Mouse (Mus musculus): ENCODE measurements around the gene Sept9. TPM values are rescaled to one million over a fixed set of nuclear protein-coding genes. Genes with fewer than 3 reads are reported as not detected.

The Sept9 gene
- polyA plus RNA-seq, 1 experiment from 2014 or later, result 220 TPM

- DNase-seq (ENCODE audit: low spot score), result no peak
These were observed 144.3 kb downstream of the Sept9 start for GRCm38 (mm10) chr11:117343800-117344199.

DNA sequence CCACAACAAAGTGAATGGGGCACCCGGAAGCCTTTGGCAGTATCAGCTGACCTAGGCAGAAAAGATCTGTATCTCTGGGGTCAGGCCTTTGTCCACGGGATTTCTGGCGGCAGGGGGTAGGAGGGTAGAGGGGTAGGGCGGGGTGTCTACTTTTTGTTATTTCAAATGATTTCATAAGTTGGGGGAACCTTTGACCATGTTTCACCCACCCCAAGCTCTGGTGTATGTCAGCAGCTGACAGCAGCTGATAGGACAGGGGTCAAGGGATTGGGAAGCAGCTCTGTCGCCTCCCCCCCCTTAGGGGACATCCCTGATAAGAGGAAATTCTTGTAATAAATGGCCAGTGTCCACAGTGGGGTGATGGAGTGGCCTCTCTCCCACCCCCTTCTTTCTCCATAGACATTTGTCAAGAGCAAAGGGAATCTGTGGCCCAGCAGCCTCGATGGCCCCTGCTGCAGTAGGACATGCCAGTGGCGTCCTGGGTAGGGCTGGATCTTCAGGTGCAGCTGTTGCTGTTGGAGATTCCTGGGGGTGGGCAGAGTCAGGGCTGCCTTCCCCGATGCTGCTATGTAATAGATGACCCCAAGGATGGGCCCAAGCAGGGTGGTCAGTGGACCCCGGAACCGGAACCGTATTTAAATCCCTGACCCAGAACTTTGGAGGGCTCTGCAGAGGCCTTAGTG is 145.0 kb downstream of the Sept9 start:
- DNase-seq (ENCODE audit: low spot score), result no peak

- no peak for DNase-seq (ENCODE audit: low spot score)
These were observed 145.7 kb downstream of the Sept9 start for GRCm38 (mm10) chr11:117345022-117345765.

- no peak for DNase-seq (ENCODE audit: low spot score)
These were observed 147.8 kb downstream of the Sept9 start for GRCm38 (mm10) chr11:117347256-117347655.

DNA sequence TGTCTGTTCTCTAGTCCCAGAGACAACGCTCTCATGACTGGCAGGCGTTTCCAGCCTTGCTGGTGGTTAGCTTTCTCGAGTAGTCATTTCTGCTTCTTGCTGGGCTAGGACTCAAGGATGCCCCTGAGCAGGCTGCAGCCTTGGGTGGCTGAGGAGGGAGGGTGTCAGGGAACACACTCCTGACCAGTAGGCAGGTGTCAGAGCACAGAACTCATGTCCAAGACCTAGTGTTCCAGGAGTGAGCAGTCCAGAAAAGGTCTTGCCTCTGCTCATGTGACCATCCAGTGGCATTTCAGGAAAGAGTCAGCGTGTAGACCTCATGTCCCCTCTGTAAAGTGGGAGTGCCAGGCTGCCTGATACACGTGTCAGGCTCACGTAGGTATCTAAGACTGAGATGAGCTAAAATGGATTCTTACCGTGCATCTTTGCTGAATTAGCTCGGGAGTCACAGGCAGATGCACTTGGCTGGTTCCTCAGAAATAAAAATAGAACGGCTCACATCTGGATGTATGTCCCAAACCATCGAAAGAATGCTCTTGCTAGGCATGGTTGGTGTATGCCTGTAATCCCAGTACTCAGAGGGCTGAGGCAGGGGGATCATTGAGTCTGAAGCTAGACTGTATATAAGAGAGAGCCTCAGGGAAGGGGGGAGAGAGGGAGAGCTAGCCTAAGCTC is 149.1 kb downstream of the Sept9 start:
- no peak for DNase-seq (ENCODE audit: low spot score)

DNA sequence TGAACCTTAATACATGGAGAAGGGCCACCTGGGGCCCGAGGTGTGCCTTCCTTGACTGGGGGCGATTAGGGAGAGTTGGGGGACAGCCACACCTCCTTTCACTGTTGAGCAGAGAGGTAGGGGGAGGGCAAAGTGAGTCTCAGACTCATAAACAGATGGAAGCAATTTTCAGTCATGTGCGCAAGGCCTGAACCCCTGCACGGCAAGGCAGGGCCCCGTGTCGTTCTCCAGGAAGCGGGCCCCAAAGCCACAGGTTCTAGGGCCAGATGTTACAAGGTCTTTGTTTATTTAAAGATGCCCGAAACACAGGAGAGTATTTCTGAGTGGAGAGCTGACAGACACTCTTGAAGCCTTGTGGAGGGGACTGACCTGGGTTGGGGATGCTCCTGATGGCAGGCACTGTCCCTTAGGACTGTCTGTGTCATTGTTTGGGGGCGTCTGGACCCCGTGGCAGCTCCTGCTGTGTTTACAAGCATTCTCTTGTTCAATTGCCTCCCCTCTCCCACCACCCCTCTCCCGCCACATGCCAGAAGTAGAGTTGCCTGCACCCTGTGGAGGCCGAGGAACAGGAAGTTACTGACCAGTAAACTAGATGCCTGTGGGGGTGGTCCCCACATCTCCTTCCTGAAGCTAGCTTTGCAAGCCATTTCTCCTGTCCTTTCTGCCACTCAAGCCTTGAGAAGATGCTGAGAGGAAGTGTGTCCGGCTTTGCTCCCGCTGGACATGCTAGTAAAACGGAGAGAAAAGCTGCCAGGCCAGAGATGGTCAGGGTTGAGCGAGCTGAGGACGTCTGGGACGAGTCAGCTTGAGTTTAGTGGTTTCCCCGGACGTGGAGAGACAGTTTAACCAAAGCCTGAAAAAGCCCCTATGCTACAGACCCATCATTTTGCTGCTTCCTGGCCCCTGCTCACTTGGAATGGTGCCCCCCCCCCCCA is 150.2 kb downstream of the Sept9 start:
- DNase-seq (ENCODE audit: low spot score), result peak; percentile 84

- DNase-seq (ENCODE audit: low spot score), result no peak
These were observed 151.2 kb downstream of the Sept9 start for GRCm38 (mm10) chr11:117350462-117351222.

DNA sequence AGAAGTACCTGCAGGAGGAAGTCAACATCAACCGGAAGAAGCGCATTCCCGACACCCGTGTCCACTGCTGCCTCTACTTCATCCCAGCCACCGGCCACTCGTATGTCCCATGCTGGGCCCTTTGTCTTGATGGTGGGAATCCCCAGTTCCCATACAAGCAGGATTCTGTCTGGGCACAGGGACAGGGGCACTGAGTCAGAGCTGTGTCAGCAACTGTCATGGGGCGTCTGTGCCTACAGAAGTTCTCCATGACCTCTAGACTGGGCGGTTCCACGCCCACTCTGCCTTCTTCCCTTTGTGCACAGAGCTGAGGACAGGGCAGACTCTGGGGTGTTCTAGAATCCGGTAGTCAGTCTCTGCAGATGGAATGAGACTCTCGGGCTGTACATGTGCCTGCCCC is 153.7 kb downstream of the Sept9 start:
- no peak for DNase-seq (ENCODE audit: low spot score)

- DNase-seq (ENCODE audit: low spot score), result no peak
These were observed 154.6 kb downstream of the Sept9 start for GRCm38 (mm10) chr11:117354107-117354506.

GRCm38 (mm10) chr11:117356937-117357336 is 157.5 kb downstream of the Sept9 start:
- no peak for DNase-seq (ENCODE audit: low spot score)

GRCm38 (mm10) chr11:117357916-117358639 is 158.6 kb downstream of the Sept9 start:
- DNase-seq (ENCODE audit: low spot score), result peak; percentile 97

DNA sequence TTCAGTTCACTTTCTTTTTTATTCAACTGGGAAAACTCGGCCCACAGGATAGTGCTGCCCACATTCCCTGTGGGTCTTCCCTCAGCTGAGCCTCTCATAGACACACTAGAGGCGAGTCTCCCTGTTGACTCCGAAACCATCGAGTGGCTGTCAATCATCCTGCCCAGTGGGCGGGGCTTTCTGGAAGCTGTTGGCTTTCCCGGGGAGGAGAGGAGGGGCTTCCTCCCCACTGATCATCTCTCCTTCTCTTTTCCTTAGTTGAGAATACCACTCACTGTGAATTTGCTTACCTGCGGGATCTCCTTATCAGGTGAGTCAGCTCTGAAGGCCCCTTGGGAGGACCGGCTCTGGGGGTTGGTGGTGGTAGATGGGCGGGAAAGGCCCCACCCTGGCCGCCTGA is 159.7 kb downstream of the Sept9 start:
- DNase-seq (ENCODE audit: low spot score), result no peak

DNA sequence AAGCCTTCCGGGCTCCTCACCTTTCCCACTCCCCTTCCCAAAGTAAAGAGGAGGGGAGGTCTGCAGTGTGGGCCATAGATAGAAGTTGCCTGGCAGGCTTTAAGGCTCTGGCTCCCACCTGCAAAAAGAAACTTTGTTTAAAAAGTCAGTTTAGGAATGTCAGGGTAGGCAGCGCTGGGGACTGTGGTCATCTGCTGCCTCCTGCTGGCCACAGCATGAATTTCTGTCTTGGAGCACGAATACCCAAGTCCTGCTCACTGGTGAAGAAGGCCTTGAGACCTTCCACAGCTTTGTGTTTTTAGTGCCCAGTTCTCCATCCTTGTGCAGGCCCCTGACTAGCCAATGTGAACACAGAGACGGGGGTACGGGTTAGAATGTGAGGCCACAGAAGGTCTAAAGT is 160.4 kb downstream of the Sept9 start:
- DNase-seq (ENCODE audit: low spot score), result peak; percentile 76

DNA sequence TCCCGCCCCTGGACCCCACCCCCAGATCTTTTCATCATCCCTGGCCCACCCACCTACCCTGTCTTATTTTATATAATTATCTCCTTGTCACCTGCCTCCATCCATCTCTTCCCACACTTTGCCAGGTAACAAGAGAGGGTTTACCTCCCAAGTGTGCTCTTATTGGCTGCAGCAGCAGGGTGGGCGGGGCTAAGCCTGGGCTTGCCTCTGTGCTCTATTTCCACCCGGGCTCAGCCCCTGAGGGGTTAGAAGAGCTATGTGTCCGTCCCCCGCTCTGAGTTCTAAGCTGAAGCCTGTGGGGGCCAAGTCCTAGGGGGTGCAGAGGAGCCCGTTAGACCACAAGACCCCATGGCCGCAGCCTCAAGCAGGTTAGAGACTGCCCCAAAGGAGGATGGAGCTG is 161.1 kb downstream of the Sept9 start:
- DNase-seq (ENCODE audit: low spot score), result no peak

- no peak for DNase-seq (ENCODE audit: low spot score)
These were observed 162.8 kb downstream of the Sept9 start for GRCm38 (mm10) chr11:117362307-117362706.

GRCm38 (mm10) chr11:117363918-117364317 is 164.5 kb downstream of the Sept9 start:
- no peak for DNase-seq (ENCODE audit: low spot score)

- peak; percentile 56 for DNase-seq (ENCODE audit: low spot score)
These were observed 167.0 kb downstream of the Sept9 start for GRCm38 (mm10) chr11:117366426-117366825.

- DNase-seq (ENCODE audit: low spot score), result no peak
These were observed 167.4 kb downstream of the Sept9 start for GRCm38 (mm10) chr11:117366861-117367357.

DNA sequence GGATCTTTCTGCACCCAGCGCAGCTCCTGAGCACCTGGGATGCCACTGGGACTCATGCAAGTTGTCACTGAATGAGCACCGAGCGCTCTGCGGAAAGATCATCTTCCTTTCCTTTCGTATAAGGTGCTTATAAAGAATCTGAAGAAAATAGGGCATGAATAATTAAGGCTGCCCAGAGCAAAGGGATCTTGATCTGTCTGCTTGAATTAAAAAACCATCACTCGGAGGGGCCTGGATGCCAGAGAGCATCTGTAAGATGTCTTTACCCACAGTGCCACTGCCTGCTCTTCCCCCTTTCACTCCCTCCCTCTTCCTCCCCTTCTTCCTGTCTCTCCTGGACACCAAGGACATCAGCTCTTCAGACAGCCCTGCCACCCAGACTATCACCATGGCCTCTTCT is 168.5 kb downstream of the Sept9 start:
- no peak for DNase-seq (ENCODE audit: low spot score)

DNA sequence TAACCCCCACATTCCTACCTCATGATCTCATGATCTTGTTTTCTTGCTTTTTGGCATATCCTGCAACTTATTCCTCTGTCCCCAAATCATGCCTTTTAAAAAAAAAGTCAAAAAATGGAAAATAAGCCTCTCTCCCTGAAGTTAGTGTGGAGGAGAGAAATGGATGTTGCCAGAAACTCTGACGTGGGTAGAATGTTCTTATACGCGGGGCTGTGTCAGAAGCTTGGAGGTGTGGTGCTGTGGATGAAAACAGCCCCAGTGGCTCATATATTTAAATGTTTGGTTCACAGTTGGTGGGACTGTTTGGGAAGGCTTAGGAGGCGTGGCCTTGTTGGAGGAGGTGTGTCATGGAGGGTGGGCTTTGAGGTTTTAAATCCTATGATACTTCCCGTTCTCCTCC is 169.9 kb downstream of the Sept9 start:
- no peak for DNase-seq (ENCODE audit: low spot score)
